Mouse (Mus musculus): ENCODE measurements at regions not wholly inside any gene's neighbourhood (a gene's known extent, or its start where the extent isn't known, plus 50 kb on each side); places are given as distances from the start of the nearest gene placed in this dataset.

GRCm38 (mm10) chr15:55966780-55967179, 1510.6 kb downstream of the Slc22a22 start:
- in situ Hi-C loops (cut with MboI; ENCODE audit: low sequenced_read_pairs), result no loop called here

GRCm38 (mm10) chr15:55965296-55965695, 1512.1 kb downstream of the Slc22a22 start:
- in situ Hi-C loops (cut with MboI; ENCODE audit: low sequenced_read_pairs), result no loop called here

- in situ Hi-C loops (cut with MboI; ENCODE audit: low sequenced_read_pairs), result no loop called here
Observed at GRCm38 (mm10) chr15:55962093-55962492, 1515.3 kb downstream of the Slc22a22 start.
